Mouse (Mus musculus): ENCODE data around the gene Slc12a1. TPM values are rescaled to one million over a fixed set of nuclear protein-coding genes. Genes with fewer than 3 reads are reported as not detected.
"Not testable (repeated sequence)": the region's sequence is repeated elsewhere in the genome, so short reads cannot be mapped to it uniquely, and the experiment has no call there.

Gene Slc12a1
- 0.05 and 0.44 TPM in 2 replicates for total RNA-seq (2014; rRNA removed)
- polyA plus RNA-seq (2015; fragmentation: Nextera tagmentation; extraction: Ambion mirVana), result 0.06 TPM in 2 replicates

GRCm38 (mm10) chr2:125152388-125152787 lies at the start of gene Slc12a1:
Gene Slc12a1 (plus strand): TSS chr2:125152505.
- DNase-seq (ENCODE audit: low spot score) (no peak), ATAC-seq (ENCODE audit: low FRiP score) (no peak)
- no peak for TF ChIP-seq CTCF (IDR thresholded peaks at IDR 0.05)
- no peak within 1 kb of the TSS for H3K9ac ChIP-seq (replicated peaks; ENCODE audit: low read length, poor library complexity, severe bottlenecking)
- H3K4me3 ChIP-seq (ENCODE audit: low read depth, low read length), result no peak within 1 kb of the TSS
- no peak within 1 kb of the TSS for H3K4me2 ChIP-seq (ENCODE audit: low read depth, low read length, poor library complexity, severe bottlenecking)
- no peaks in the 10 kb centered on the region for H3K36me3 ChIP-seq (ENCODE audit: insufficient read depth, low read length)
- no peaks in the 10 kb centered on the region for H3K27me3 ChIP-seq (ENCODE audit: insufficient read depth, low read length)
- H3K4me1 ChIP-seq (ENCODE audit: insufficient read depth, low read length), result no peaks in the 10 kb centered on the region
- WGBS, result 91% methylated on average over 6 of the region's 6 CpGs
- no peaks in the 10 kb centered on the region for H3K9me3 ChIP-seq (ENCODE audit: low read length)
- H3K27ac ChIP-seq (ENCODE audit: low read depth, low read length), result no peak within 1 kb of the TSS

- H3K4me1 ChIP-seq (ENCODE audit: insufficient read depth, low read length); DNase-seq (ENCODE audit: low spot score); H3K9me3 ChIP-seq (ENCODE audit: low read length); ATAC-seq (ENCODE audit: low FRiP score); H3K27me3 ChIP-seq (ENCODE audit: insufficient read depth, low read length); H3K27ac ChIP-seq (ENCODE audit: low read depth, low read length); H3K9ac ChIP-seq (replicated peaks; ENCODE audit: low read length, poor library complexity, severe bottlenecking); H3K4me3 ChIP-seq (ENCODE audit: low read depth, low read length); H3K4me2 ChIP-seq (ENCODE audit: low read depth, low read length, poor library complexity, severe bottlenecking): not testable (repeated sequence)
- H3K36me3 ChIP-seq (ENCODE audit: insufficient read depth, low read length), result peaks cover 11% of the 10 kb centered on the region; the same call in 1 of the 2 replicates
- WGBS, result 97% methylated on average over 13 of the region's 13 CpGs
Observed at GRCm38 (mm10) chr2:125104491-125104890, 47.8 kb upstream of the Slc12a1 start.

GRCm38 (mm10) chr2:125106536-125106935 lies 45.8 kb upstream of the Slc12a1 start:
- H3K9me3 ChIP-seq (ENCODE audit: low read length); DNase-seq (ENCODE audit: low spot score); ATAC-seq (ENCODE audit: low FRiP score); H3K4me3 ChIP-seq (ENCODE audit: low read depth, low read length); H3K27me3 ChIP-seq (ENCODE audit: insufficient read depth, low read length); H3K27ac ChIP-seq (ENCODE audit: low read depth, low read length); H3K9ac ChIP-seq (replicated peaks; ENCODE audit: low read length, poor library complexity, severe bottlenecking); H3K4me1 ChIP-seq (ENCODE audit: insufficient read depth, low read length); H3K4me2 ChIP-seq (ENCODE audit: low read depth, low read length, poor library complexity, severe bottlenecking): not testable (repeated sequence)
- 78% methylated on average over 4 of the region's 4 CpGs for WGBS
- H3K36me3 ChIP-seq (ENCODE audit: insufficient read depth, low read length), result peaks cover 11% of the 10 kb centered on the region; the same call in 1 of the 2 replicates

- WGBS, result 65% methylated on average over 6 of the region's 6 CpGs
- H3K4me2 ChIP-seq (ENCODE audit: low read depth, low read length, poor library complexity, severe bottlenecking), result no peak overlapping the region
- DNase-seq (ENCODE audit: low spot score) (no peak), ATAC-seq (ENCODE audit: low FRiP score) (no peak)
- H3K27me3 ChIP-seq (ENCODE audit: insufficient read depth, low read length), result no peaks in the 10 kb centered on the region
- H3K9me3 ChIP-seq (ENCODE audit: low read length), result no peaks in the 10 kb centered on the region
- no peak overlapping the region for H3K4me3 ChIP-seq (ENCODE audit: low read depth, low read length)
- H3K27ac ChIP-seq (ENCODE audit: low read depth, low read length), result no peak overlapping the region
- no peak for TF ChIP-seq CTCF (IDR thresholded peaks at IDR 0.05)
- H3K9ac ChIP-seq (replicated peaks; ENCODE audit: low read length, poor library complexity, severe bottlenecking), result no peak overlapping the region
- H3K4me1 ChIP-seq (ENCODE audit: insufficient read depth, low read length), result peaks cover 5% of the 10 kb centered on the region
- H3K36me3 ChIP-seq (ENCODE audit: insufficient read depth, low read length), result no peaks in the 10 kb centered on the region
Observed at GRCm38 (mm10) chr2:125119381-125120110, 32.8 kb upstream of the Slc12a1 start.

GRCm38 (mm10) chr2:125122288-125122623 lies 30.0 kb upstream of the Slc12a1 start:
- ATAC-seq (ENCODE audit: low FRiP score) (peak; percentile 32; the same call in 1 of the 2 replicates), DNase-seq (ENCODE audit: low spot score) (peak; percentile 56)
- Histone ChIP-seq H3K4me1 (ENCODE audit: insufficient read depth, low read length) (peaks cover 5% of the 10 kb centered on the region), H3K27ac (ENCODE audit: low read depth, low read length) (peak overlapping the region; percentile 98), H3K27me3 (ENCODE audit: insufficient read depth, low read length) (no peaks in the 10 kb centered on the region), H3K36me3 (ENCODE audit: insufficient read depth, low read length) (no peaks in the 10 kb centered on the region), H3K9me3 (ENCODE audit: low read length) (no peaks in the 10 kb centered on the region), H3K4me3 (ENCODE audit: low read depth, low read length) (peak overlapping the region; percentile 65), H3K9ac (replicated peaks; ENCODE audit: low read length, poor library complexity, severe bottlenecking) (peak overlapping the region; percentile 97), H3K4me2 (ENCODE audit: low read depth, low read length, poor library complexity, severe bottlenecking) (peak overlapping the region; percentile 55)
- 2% methylated on average over 4 of the region's 4 CpGs for WGBS
- no peak for TF ChIP-seq CTCF (IDR thresholded peaks at IDR 0.05)

GRCm38 (mm10) chr2:125122624-125123476 lies 29.5 kb upstream of the Slc12a1 start:
- ATAC-seq (ENCODE audit: low FRiP score), result peak; percentile 77
- WGBS, result under 1% methylated on average over 40 of the region's 59 CpGs
- H3K9ac ChIP-seq (replicated peaks; ENCODE audit: low read length, poor library complexity, severe bottlenecking), result peak overlapping the region; percentile 97
- H3K4me3 ChIP-seq (ENCODE audit: low read depth, low read length), result peak overlapping the region; percentile 65
- peaks cover 5% of the 10 kb centered on the region for H3K4me1 ChIP-seq (ENCODE audit: insufficient read depth, low read length)
- no peaks in the 10 kb centered on the region for H3K36me3 ChIP-seq (ENCODE audit: insufficient read depth, low read length)
- peak overlapping the region; percentile 55 for H3K4me2 ChIP-seq (ENCODE audit: low read depth, low read length, poor library complexity, severe bottlenecking)
- peak; percentile 62 for DNase-seq (ENCODE audit: low spot score)
- no peaks in the 10 kb centered on the region for H3K9me3 ChIP-seq (ENCODE audit: low read length)
- peak overlapping the region; percentile 98 for H3K27ac ChIP-seq (ENCODE audit: low read depth, low read length)
- no peaks in the 10 kb centered on the region for H3K27me3 ChIP-seq (ENCODE audit: insufficient read depth, low read length)
- TF ChIP-seq CTCF (IDR thresholded peaks at IDR 0.05), result no peak
